Mouse (Mus musculus) myocyte (in vitro differentiated cells): Measurements from ENCODE around the gene Iqgap1. TPM values are rescaled to one million over a fixed set of nuclear protein-coding genes. Genes with fewer than 3 reads are reported as not detected.

Source experiments
- H3K27me3 ChIP-seq: one replicate; pipeline ENCODE4 v1.6.1; 2011; ENCODE audit not compliant: control insufficient read depth, insufficient read depth, insufficient read length
- H3K36me3 ChIP-seq: one replicate; pipeline ENCODE4 v1.6.1; 2011; ENCODE audit not compliant: control insufficient read depth, insufficient read depth
- H3K4me2 ChIP-seq: one replicate; pipeline ENCODE4 v1.6.1; 2011; ENCODE audit warnings: low read depth, control low read depth
- H3K4me3 ChIP-seq: one replicate; pipeline ENCODE4 v1.5.1; 2011; ENCODE audit warnings: mild to moderate bottlenecking, control low read depth, moderate library complexity
- H3K79me2 ChIP-seq: one replicate; pipeline ENCODE4 v1.6.1; 2011; ENCODE audit not compliant: control insufficient read depth, insufficient read depth
- H3ac ChIP-seq: one replicate; pipeline ENCODE4 v1.6.1; 2011; ENCODE audit not compliant: control insufficient read depth, insufficient read length
- CEBPB ChIP-seq: IDR thresholded peaks from 2 replicates; pipeline ENCODE4 v1.6.1; 2011; ENCODE audit warnings: mild to moderate bottlenecking, moderate library complexity; ENCODE audit not compliant: poor library complexity, insufficient read depth, severe bottlenecking
- E2F4 ChIP-seq: IDR thresholded peaks from one replicate; pipeline ENCODE4 v1.6.1; 2011; ENCODE audit warnings: mild to moderate bottlenecking, control low read depth, moderate library complexity; ENCODE audit not compliant: insufficient read depth
- MAX ChIP-seq: IDR thresholded peaks from one replicate; pipeline ENCODE4 v1.6.1; 2011; ENCODE audit warnings: low read depth, mild to moderate bottlenecking, control low read depth
- MYOD1 ChIP-seq, 3 experiments: IDR thresholded peaks; one replicate each; pipeline ENCODE4 v1.6.1; 2011; ENCODE audit warnings: control low read depth in 2 of 3, low read depth in 2 of 3, mild to moderate bottlenecking in 2 of 3, moderate library complexity in 1 of 3; ENCODE audit not compliant: insufficient read length in 2 of 3, control insufficient read depth in 1 of 3
- MYOG ChIP-seq, 3 experiments: IDR thresholded peaks; one replicate each; pipeline ENCODE4 v1.6.1; 2011; ENCODE audit warnings: control low read depth in 2 of 3, low read depth in 2 of 3, mild to moderate bottlenecking in 2 of 3; ENCODE audit not compliant: insufficient read length in 2 of 3, control insufficient read depth in 1 of 3, insufficient read depth in 1 of 3
- POLR2A ChIP-seq: IDR thresholded peaks from one replicate; pipeline ENCODE4 v1.6.1; 2011; ENCODE audit warnings: low read depth, mild to moderate bottlenecking, control low read depth, moderate library complexity; ENCODE audit not compliant: insufficient read length
- POLR2AphosphoS2 ChIP-seq: IDR thresholded peaks from one replicate; pipeline ENCODE4 v1.6.1; 2011; ENCODE audit warnings: low read depth, control low read depth; ENCODE audit not compliant: insufficient read length
- REST ChIP-seq: IDR thresholded peaks from one replicate; pipeline ENCODE4 v1.6.1; 2011; ENCODE audit warnings: mild to moderate bottlenecking, control low read depth, moderate library complexity; ENCODE audit not compliant: insufficient read depth, insufficient read length
- SRF ChIP-seq: IDR thresholded peaks from one replicate; pipeline ENCODE4 v1.6.1; 2011; ENCODE audit warnings: low read depth; ENCODE audit not compliant: control insufficient read depth, insufficient read length
- TCF12 ChIP-seq: IDR thresholded peaks from one replicate; pipeline ENCODE4 v1.6.1; 2011; ENCODE audit warnings: mild to moderate bottlenecking, control low read depth; ENCODE audit not compliant: poor library complexity, insufficient read depth, severe bottlenecking
- TCF3 ChIP-seq: IDR thresholded peaks from one replicate; pipeline ENCODE4 v1.6.1; 2011; ENCODE audit warnings: low read depth, control low read depth; ENCODE audit not compliant: insufficient read length
- USF1 ChIP-seq: IDR thresholded peaks from one replicate; pipeline ENCODE4 v1.6.1; 2011; ENCODE audit warnings: low read depth, mild to moderate bottlenecking, control low read depth, moderate library complexity
- polyA plus RNA-seq: library from polyadenylated mRNA; unstranded; fragments of >200 nt; fragmentation: generic; extraction: Trizol; gene quantifications from one replicate; pipeline ENCODE4 v1.2.1, GENCODE M21; 2012; ENCODE audit warnings: missing spikeins

Gene Iqgap1
- polyA plus RNA-seq, 1 experiment: 61.7 TPM

DNA sequence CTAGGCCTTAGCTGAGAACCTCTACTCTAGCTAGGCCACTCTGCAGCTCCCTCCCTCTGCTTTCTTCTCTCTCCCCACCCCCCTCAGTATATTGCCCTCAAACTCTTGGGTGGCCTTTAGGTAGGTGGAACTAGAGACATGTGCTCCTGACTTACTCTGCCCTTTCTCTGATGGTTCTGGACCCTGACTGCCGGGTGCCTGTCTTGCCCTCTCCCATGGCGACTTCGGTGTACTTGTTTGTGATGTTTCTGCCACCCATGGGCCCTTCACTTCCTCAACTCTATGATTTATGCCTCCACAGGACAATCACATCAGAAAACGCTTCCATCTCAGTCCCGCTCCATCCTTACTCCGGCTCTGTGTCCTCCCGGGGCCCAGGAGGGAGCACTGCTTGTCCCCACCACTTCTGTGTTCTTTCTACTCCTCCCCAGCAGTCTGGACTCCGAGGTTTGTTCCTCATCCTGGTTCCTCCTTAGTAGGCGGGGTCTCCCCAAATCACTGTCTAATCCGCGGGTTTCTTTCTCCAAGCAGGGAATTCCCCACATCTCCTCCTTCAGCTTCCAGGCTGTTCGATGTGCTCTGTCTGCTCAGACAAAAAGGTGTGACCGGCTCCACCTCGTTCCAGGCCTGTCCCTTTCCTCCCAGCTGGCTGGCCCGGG is 20.0 kb upstream of the Iqgap1 start:
- Histone ChIP-seq H3K36me3 (peaks cover 3% of the 10 kb centered on the region), H3ac (no peak overlapping the region), H3K4me3 (no peak overlapping the region), H3K27me3 (no peaks in the 10 kb centered on the region), H3K4me2 (no peak overlapping the region), H3K79me2 (peaks cover 11% of the 10 kb centered on the region)
- no peak for TF ChIP-seq REST
- no peak for TF ChIP-seq POLR2AphosphoS2
- TF ChIP-seq SRF: no peak
- TF ChIP-seq MYOG (IDR thresholded peaks at IDR 0.05; ENCODE audit: control insufficient read depth in 1 of 3, insufficient read depth in 1 of 3, insufficient read length in 2 of 3, low read depth in 2 of 3): no peak
- TF ChIP-seq USF1: no peak
- TF ChIP-seq MAX: no peak
- no peak for TF ChIP-seq CEBPB
- TF ChIP-seq MYOD1 (IDR thresholded peaks at IDR 0.05; ENCODE audit: control insufficient read depth in 1 of 3, insufficient read length in 2 of 3, low read depth in 2 of 3): no peak
- no peak for TF ChIP-seq TCF12
- TF ChIP-seq POLR2A: no peak
- TF ChIP-seq TCF3: no peak
- TF ChIP-seq E2F4: no peak

- Histone ChIP-seq H3K4me2 (no peak overlapping the region), H3K4me3 (no peak overlapping the region), H3K36me3 (peaks cover 3% of the 10 kb centered on the region), H3K79me2 (peaks cover 18% of the 10 kb centered on the region), H3K27me3 (no peaks in the 10 kb centered on the region), H3ac (no peak overlapping the region)
- TF ChIP-seq MYOD1 (IDR thresholded peaks at IDR 0.05; ENCODE audit: control insufficient read depth in 1 of 3, insufficient read length in 2 of 3, low read depth in 2 of 3): no peak
- no peak for TF ChIP-seq TCF3
- TF ChIP-seq POLR2AphosphoS2: no peak
- no peak for TF ChIP-seq REST
- TF ChIP-seq SRF: no peak
- no peak for TF ChIP-seq MAX
- no peak for TF ChIP-seq CEBPB
- TF ChIP-seq USF1: no peak
- no peak for TF ChIP-seq E2F4
- no peak for TF ChIP-seq TCF12
- TF ChIP-seq POLR2A: no peak
- TF ChIP-seq MYOG (IDR thresholded peaks at IDR 0.05; ENCODE audit: control insufficient read depth in 1 of 3, insufficient read depth in 1 of 3, insufficient read length in 2 of 3, low read depth in 2 of 3): no peak
Observed at GRCm38 (mm10) chr7:80844691-80845090, 18.9 kb upstream of the Iqgap1 start.

- Histone ChIP-seq H3K79me2 (peaks cover 24% of the 10 kb centered on the region), H3K4me2 (no peak overlapping the region), H3K27me3 (no peaks in the 10 kb centered on the region), H3K36me3 (peaks cover 3% of the 10 kb centered on the region), H3K4me3 (no peak overlapping the region), H3ac (no peak overlapping the region)
- TF ChIP-seq POLR2AphosphoS2 (no peak), MAX (no peak), MYOG (IDR thresholded peaks at IDR 0.05; ENCODE audit: control insufficient read depth in 1 of 3, insufficient read depth in 1 of 3, insufficient read length in 2 of 3, low read depth in 2 of 3) (no peak), SRF (no peak), MYOD1 (IDR thresholded peaks at IDR 0.05; ENCODE audit: control insufficient read depth in 1 of 3, insufficient read length in 2 of 3, low read depth in 2 of 3) (no peak), USF1 (no peak), E2F4 (no peak), POLR2A (no peak), TCF3 (no peak), REST (no peak), CEBPB (no peak), TCF12 (no peak)
Observed at GRCm38 (mm10) chr7:80843910-80844640, 18.3 kb upstream of the Iqgap1 start.

DNA sequence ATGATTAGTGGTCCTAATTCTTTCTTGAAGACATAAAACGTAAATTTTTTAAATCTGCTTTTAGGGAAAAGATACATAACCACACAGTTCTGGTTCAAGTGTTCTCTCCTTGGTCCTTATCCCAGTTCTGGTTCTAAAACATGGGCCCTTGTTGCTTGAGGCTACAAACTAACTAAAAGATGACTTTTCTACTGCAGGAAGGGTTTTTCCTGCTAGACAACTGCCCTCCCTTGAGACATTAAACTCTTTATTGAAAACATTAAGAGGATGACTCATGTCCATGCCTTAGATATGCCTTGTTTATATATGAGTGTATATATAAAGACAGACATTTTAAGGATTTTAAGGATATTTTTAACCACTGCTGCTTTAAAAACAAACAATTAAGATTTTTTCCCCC is 17.4 kb upstream of the Iqgap1 start:
- TF ChIP-seq E2F4 (no peak), CEBPB (no peak), POLR2AphosphoS2 (no peak), MYOG (IDR thresholded peaks at IDR 0.05; ENCODE audit: control insufficient read depth in 1 of 3, insufficient read depth in 1 of 3, insufficient read length in 2 of 3, low read depth in 2 of 3) (no peak), USF1 (no peak), TCF3 (no peak), MYOD1 (IDR thresholded peaks at IDR 0.05; ENCODE audit: control insufficient read depth in 1 of 3, insufficient read length in 2 of 3, low read depth in 2 of 3) (no peak), POLR2A (no peak), TCF12 (no peak)
- Histone ChIP-seq H3ac (no peak overlapping the region), H3K27me3 (no peaks in the 10 kb centered on the region), H3K79me2 (peaks cover 31% of the 10 kb centered on the region), H3K4me2 (peak overlapping the region; percentile 18), H3K36me3 (peaks cover 3% of the 10 kb centered on the region), H3K4me3 (no peak overlapping the region)
